Comparison of ENCODE assay signal across 8 mouse cellular contexts in genomic region chr2:5097786-5098445, GRCm38 (mm10). TPM values are rescaled to one million over a fixed set of nuclear protein-coding genes. Genes with fewer than 3 reads are reported as not detected.
A peak's percentile ranks its signal among the peaks of the same experiment; 100 is the strongest.
DNase-seq lines count a peak whose midpoint lies in the region; ATAC-seq and TF ChIP-seq lines count a peak whose summit lies in the region.

No protein-coding gene starts in this region.

- peak overlapping the region; percentile 39 for H3K4me3 ChIP-seq in heart, embryonic 13.5 days
- H3K4me3 ChIP-seq in forebrain, embryonic 11.5 days (ENCODE audit: low read depth, low read length), result no peak overlapping the region
- H3K4me3 ChIP-seq in limb, embryonic 14.5 days (replicated peaks; ENCODE audit: low read length), result peak overlapping the region; percentile 4
- no peak overlapping the region; the same call in 1 of the 2 replicates for H3K4me3 ChIP-seq in stomach, embryonic 14.5 days (ENCODE audit: low read depth, low read length)

- no peaks in the 10 kb centered on the region for H3K27me3 ChIP-seq in heart, embryonic 13.5 days (replicated peaks)
- H3K27me3 ChIP-seq in forebrain, embryonic 11.5 days (ENCODE audit: control insufficient read depth, insufficient read depth, low read length), result no peaks in the 10 kb centered on the region
- no peaks in the 10 kb centered on the region for H3K27me3 ChIP-seq in limb, embryonic 14.5 days (ENCODE audit: control insufficient read depth, insufficient read depth, low read length)
- no peaks in the 10 kb centered on the region for H3K27me3 ChIP-seq in stomach, embryonic 14.5 days (ENCODE audit: control insufficient read depth, insufficient read depth, low read length)

- ATAC-seq in heart, embryonic 13.5 days (ENCODE audit: extremely low read depth, insufficient number of reproducible peaks, low FRiP score, low TSS enrichment), result no peak
- no peak for ATAC-seq in forebrain, embryonic 11.5 days (replicated peaks; ENCODE audit: low FRiP score)
- ATAC-seq in limb, embryonic 14.5 days (ENCODE audit: low FRiP score, low read depth), result no peak; the same call in 1 of the 2 replicates
- ATAC-seq in stomach, embryonic 14.5 days (ENCODE audit: insufficient number of reproducible peaks, insufficient read depth, low FRiP score, low read depth), result no peak
- no peak for ATAC-seq in inflammation-experienced regulatory T-cells, adult 6 months

- peak overlapping the region; percentile 54 for H3K9ac ChIP-seq in heart, embryonic 13.5 days
- H3K9ac ChIP-seq in forebrain, embryonic 11.5 days (ENCODE audit: low read length), result peak overlapping the region; percentile 3; the same call in 1 of the 2 replicates
- peak overlapping the region; percentile 48; the same call in 1 of the 2 replicates for H3K9ac ChIP-seq in limb, embryonic 14.5 days (ENCODE audit: low read depth, low read length, severe bottlenecking)
- no peak overlapping the region for H3K9ac ChIP-seq in stomach, embryonic 14.5 days (replicated peaks; ENCODE audit: low read depth, low read length)

- H3K4me2 ChIP-seq in heart, embryonic 13.5 days, result peak overlapping the region; percentile 70
- peak overlapping the region; percentile 19; the same call in 1 of the 2 replicates for H3K4me2 ChIP-seq in forebrain, embryonic 11.5 days (ENCODE audit: low read depth, low read length, severe bottlenecking)
- H3K4me2 ChIP-seq in limb, embryonic 14.5 days (replicated peaks; ENCODE audit: low read depth, low read length, severe bottlenecking), result peak overlapping the region; percentile 50
- peak overlapping the region; percentile 33 for H3K4me2 ChIP-seq in stomach, embryonic 14.5 days (replicated peaks; ENCODE audit: low read depth, low read length)

- intact Hi-C loops in heart, postnatal 10 days (cut with DNase I), result no loop called here

- WGBS in heart, embryonic 13.5 days, result 7% methylated on average over 20 of the region's 20 CpGs
- WGBS in forebrain, embryonic 11.5 days, result 34% methylated on average over 20 of the region's 20 CpGs
- WGBS in limb, embryonic 14.5 days, result 16% methylated on average over 20 of the region's 20 CpGs
- 12% methylated on average over 20 of the region's 20 CpGs for WGBS in stomach, embryonic 14.5 days

- H3K9me3 ChIP-seq in heart, embryonic 13.5 days, result no peaks in the 10 kb centered on the region
- no peaks in the 10 kb centered on the region for H3K9me3 ChIP-seq in forebrain, embryonic 11.5 days (ENCODE audit: control insufficient read depth, low read length)
- no peaks in the 10 kb centered on the region for H3K9me3 ChIP-seq in limb, embryonic 14.5 days (ENCODE audit: control insufficient read depth, low read length)
- H3K9me3 ChIP-seq in stomach, embryonic 14.5 days (ENCODE audit: control insufficient read depth, low read depth, low read length), result no peaks in the 10 kb centered on the region

- no peak overlapping the region for H3K27ac ChIP-seq in heart, embryonic 13.5 days (replicated peaks)
- peak overlapping the region; percentile 8; the same call in 1 of the 2 replicates for H3K27ac ChIP-seq in forebrain, embryonic 11.5 days (ENCODE audit: low read depth, low read length)
- no peak overlapping the region for H3K27ac ChIP-seq in limb, embryonic 14.5 days (replicated peaks; ENCODE audit: low read depth, low read length)
- no peak overlapping the region for H3K27ac ChIP-seq in stomach, embryonic 14.5 days (ENCODE audit: low read length)

- peaks cover 8% of the 10 kb centered on the region; the same call in 1 of the 2 replicates for H3K4me1 ChIP-seq in heart, embryonic 13.5 days
- H3K4me1 ChIP-seq in forebrain, embryonic 11.5 days (replicated peaks; ENCODE audit: control insufficient read depth, insufficient read depth, low read length), result no peaks in the 10 kb centered on the region
- H3K4me1 ChIP-seq in limb, embryonic 14.5 days (ENCODE audit: control insufficient read depth, insufficient read depth, low read length), result peaks cover 14% of the 10 kb centered on the region; the same call in 1 of the 2 replicates
- H3K4me1 ChIP-seq in stomach, embryonic 14.5 days (ENCODE audit: control insufficient read depth, insufficient read depth, low read length), result peaks cover 4% of the 10 kb centered on the region; the same call in 1 of the 2 replicates

- DNase-seq in heart, postnatal 10 days, result no peak
- DNase-seq in A20 (ENCODE audit: low read depth, low spot score), result peak; percentile 70
- DNase-seq in forebrain, embryonic 11.5 days (ENCODE audit: low spot score), result no peak
- peak; percentile 32 for DNase-seq in limb, embryonic 14.5 days (ENCODE audit: low spot score)
- DNase-seq in B cell, adult 2 months, result no peak

- H3K36me3 ChIP-seq in heart, embryonic 13.5 days, result no peaks in the 10 kb centered on the region
- H3K36me3 ChIP-seq in forebrain, embryonic 11.5 days (ENCODE audit: control insufficient read depth, insufficient read depth, low read length), result no peaks in the 10 kb centered on the region
- no peaks in the 10 kb centered on the region for H3K36me3 ChIP-seq in limb, embryonic 14.5 days (ENCODE audit: control insufficient read depth, insufficient read depth, low read length)
- H3K36me3 ChIP-seq in stomach, embryonic 14.5 days (ENCODE audit: control insufficient read depth, insufficient read depth, low read length), result no peaks in the 10 kb centered on the region

- TF ChIP-seq POLR2A in limb, embryonic 14.5 days (IDR thresholded peaks at IDR 0.05; ENCODE audit: borderline replicate concordance, extremely low read depth, insufficient read depth, insufficient read length), result no peak

RNA-seq across cellular contexts. Expression of gene Optn, which starts 34.1 kb away (rescaled TPM):
- polyA plus RNA-seq in heart, embryonic 13.5 days (2015; fragmentation: Nextera tagmentation; extraction: Ambion mirVana), result 13.0 TPM in 2 replicates
- total RNA-seq in heart, postnatal 10 days (2021), result 10 to 100 TPM; 42.1 to 42.2 TPM
- 3.0 and 3.6 TPM in 2 replicates for polyA plus RNA-seq in forebrain, embryonic 11.5 days (2014; fragmentation: Nextera tagmentation; extraction: Ambion mirVana)
- polyA plus RNA-seq in limb, embryonic 14.5 days (2012; rRNA removed), result 2.1 and 3.0 TPM in 2 replicates
- 4.8 and 5.0 TPM in 2 replicates for polyA plus RNA-seq in limb, embryonic 14.5 days (2014; fragmentation: Nextera tagmentation; extraction: Ambion mirVana)
- polyA plus RNA-seq in stomach, embryonic 14.5 days (2014; fragmentation: Nextera tagmentation; extraction: Ambion mirVana), result 6.5 and 7.1 TPM in 2 replicates
- polyA plus RNA-seq in inflammation-experienced regulatory T-cells, adult 6 months (2017; shearing (Covaris generic)), result 1 to 10 TPM in 2 of 3 experiments, under 1 TPM in 1; 0.78 to 4.6 (median 1.5) TPM

RNA-seq across cellular contexts. Expression of gene Ccdc3, which starts 39.7 kb away (rescaled TPM):
- 10.6 and 12.7 TPM in 2 replicates for polyA plus RNA-seq in heart, embryonic 13.5 days (2015; fragmentation: Nextera tagmentation; extraction: Ambion mirVana)
- total RNA-seq in heart, postnatal 10 days (2021), result 1 to 10 TPM; 8.2 to 8.6 TPM
- 3.9 and 4.6 TPM in 2 replicates for polyA plus RNA-seq in forebrain, embryonic 11.5 days (2014; fragmentation: Nextera tagmentation; extraction: Ambion mirVana)
- 11.5 and 12.8 TPM in 2 replicates for polyA plus RNA-seq in limb, embryonic 14.5 days (2012; rRNA removed)
- 15.4 and 16.0 TPM in 2 replicates for polyA plus RNA-seq in limb, embryonic 14.5 days (2014; fragmentation: Nextera tagmentation; extraction: Ambion mirVana)
- 22.7 and 28.9 TPM in 2 replicates for polyA plus RNA-seq in stomach, embryonic 14.5 days (2014; fragmentation: Nextera tagmentation; extraction: Ambion mirVana)
- not detected for polyA plus RNA-seq in inflammation-experienced regulatory T-cells, adult 6 months (2017; shearing (Covaris generic))

Comparison
In these comparisons a context has a peak if more than half of its experiments do, and no peak if none do; other contexts are left out.
1. H3K4me2 ChIP-seq: peak in every context shown above with its lines; median percentile 70 in heart, embryonic 13.5 days; 50 in limb, embryonic 14.5 days; 33 in stomach, embryonic 14.5 days; 19 in forebrain, embryonic 11.5 days.
2. H3K4me3 ChIP-seq: peak in heart, embryonic 13.5 days (single experiment) and limb, embryonic 14.5 days (single experiment); none in forebrain, embryonic 11.5 days (single experiment) and stomach, embryonic 14.5 days (single experiment).
3. DNase-seq: peak in A20 (single experiment) and limb, embryonic 14.5 days (single experiment); none in heart, postnatal 10 days (0 of 2), forebrain, embryonic 11.5 days (single experiment) and B cell, adult 2 months (0 of 2).